Mouse (Mus musculus) lung, embryonic 14.5 days (tissue): ENCODE results near the gene Rpl3l. TPM values are rescaled to one million over a fixed set of nuclear protein-coding genes. Genes with fewer than 3 reads are reported as not detected.

Experiments used
- ATAC-seq: fragments of 200-750 bp; cut with Nextera tagmentation; 2 replicates; pipeline ENCODE4 v1.8.0; 2017; ENCODE audit warnings: mild to moderate bottlenecking, moderate TSS enrichment, moderate library complexity; ENCODE audit not compliant: insufficient read depth
- DNase-seq: peaks from one replicate; pipeline ENCODE4 v3.0.0-alpha.2; 2015
- H3K27ac ChIP-seq: fragments of 300-500 bp; sonication (generic); 2 replicates; pipeline ENCODE4 v1.5.1; 2014; ENCODE audit warnings: low read depth, mild to moderate bottlenecking, moderate library complexity
- H3K27me3 ChIP-seq: fragments of 300-500 bp; sonication (generic); 2 replicates; pipeline ENCODE4 v1.6.1; 2014; ENCODE audit warnings: low read length, control low read depth; ENCODE audit not compliant: insufficient read depth
- H3K36me3 ChIP-seq: fragments of 300-500 bp; sonication (generic); 2 replicates; pipeline ENCODE4 v1.6.1; 2014; ENCODE audit warnings: control low read depth; ENCODE audit not compliant: insufficient read depth
- H3K4me1 ChIP-seq: fragments of 300-500 bp; sonication (generic); 2 replicates; pipeline ENCODE4 v1.6.1; 2014; ENCODE audit warnings: antibody characterized with exemption, control low read depth; ENCODE audit not compliant: insufficient read depth
- H3K4me2 ChIP-seq: fragments of 300-500 bp; sonication (generic); 2 replicates; pipeline ENCODE4 v1.6.1; 2014; ENCODE audit warnings: mild to moderate bottlenecking
- H3K4me3 ChIP-seq: fragments of 300-500 bp; sonication (generic); 2 replicates; pipeline ENCODE4 v1.5.1; 2014; ENCODE audit warnings: low read depth, low read length
- H3K9ac ChIP-seq: fragments of 300-500 bp; sonication (generic); 2 replicates; pipeline ENCODE4 v1.6.1; 2014
- H3K9me3 ChIP-seq: fragments of 300-500 bp; sonication (generic); 2 replicates; pipeline ENCODE4 v1.6.1; 2016; ENCODE audit warnings: low read depth, low read length, control low read depth
- CTCF ChIP-seq: IDR thresholded peaks from 2 replicates; pipeline ENCODE4 v1.5.1; 2016; ENCODE audit warnings: antibody characterized with exemption, low read depth
- WGBS: fragments of 180-500 bp; shearing (Covaris S2); extraction: QIAGEN DNeasy Blood & Tissue Kit; methylation state at CpG from one replicate; pipeline ENCODE4 v1.1.7; 2014; 5-methylcytosine and 5-hydroxymethylcytosine counted together
- polyA plus RNA-seq: library from polyadenylated mRNA; unstranded; fragments of >200 nt; fragmentation: Nextera tagmentation; extraction: Ambion mirVana; gene quantifications from 2 replicates; pipeline ENCODE4 v1.2.1, GENCODE M21; 2014

Rpl3l gene
- polyA plus RNA-seq, 1 experiment from 2014 or later, result not detected

- H3K9me3 ChIP-seq, result no peaks in the 10 kb centered on the region
- H3K36me3 ChIP-seq, result peaks cover 23% of the 10 kb centered on the region
- ATAC-seq, result no peak
- H3K27me3 ChIP-seq, result no peaks in the 10 kb centered on the region
- 0 out of 2 replicates have a peak, but pooled peaks cover 5% of the 10 kb centered on the region for H3K4me1 ChIP-seq
- under 1% methylated on average over 15 of the region's 15 CpGs for WGBS
- no peak for TF ChIP-seq CTCF
- peak overlapping the region; percentile 71; the same call in 1 of the 2 replicates for H3K27ac ChIP-seq
- H3K9ac ChIP-seq, result peak overlapping the region; percentile 83
- peak overlapping the region; percentile 86 for H3K4me2 ChIP-seq
- H3K4me3 ChIP-seq, result peak overlapping the region; percentile 90
- DNase-seq, result peak; percentile 12
These were observed 3.8 kb upstream of the Rpl3l start for GRCm38 (mm10) chr17:24723881-24724180.

DNA sequence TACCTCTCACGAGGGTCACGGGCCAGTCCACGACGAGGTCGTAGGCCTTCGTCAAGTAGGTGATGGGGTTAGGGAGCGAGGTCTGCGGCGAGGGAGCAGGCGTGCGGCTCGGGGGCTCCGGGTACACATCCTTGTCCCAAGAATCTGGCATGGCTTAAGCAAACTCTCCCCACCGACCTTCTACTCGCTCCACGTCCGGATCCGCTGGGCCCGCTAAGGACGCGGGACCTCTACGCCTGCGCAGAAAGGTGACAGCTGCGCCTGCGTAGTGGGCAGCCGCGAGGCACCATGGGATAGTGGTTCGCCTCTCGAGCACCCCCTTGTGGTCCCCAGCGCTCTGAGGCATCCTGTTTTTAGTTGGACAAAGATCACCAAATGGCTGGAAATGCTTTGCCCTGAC is 3.4 kb upstream of the Rpl3l start, which contains the start of gene Ndufb10:
Gene Ndufb10, minus strand, starts transcription at position 295 of the 400 bp plus-strand sequence.
- peak; percentile 99 for DNase-seq
- TF ChIP-seq CTCF, result peak; percentile 98
- peak within 1 kb of the TSS; percentile 86 for H3K4me2 ChIP-seq
- 0 out of 2 replicates have a peak, but pooled peaks cover 5% of the 10 kb centered on the region for H3K4me1 ChIP-seq
- peaks cover 23% of the 10 kb centered on the region for H3K36me3 ChIP-seq
- under 1% methylated on average over 30 of the region's 30 CpGs for WGBS
- no peaks in the 10 kb centered on the region for H3K27me3 ChIP-seq
- H3K9me3 ChIP-seq, result no peaks in the 10 kb centered on the region
- peak within 1 kb of the TSS; percentile 71 for H3K27ac ChIP-seq
- H3K4me3 ChIP-seq, result peak within 1 kb of the TSS; percentile 90
- peak within 1 kb of the TSS; percentile 83 for H3K9ac ChIP-seq
- ATAC-seq, result peak; percentile 80

GRCm38 (mm10) chr17:24725637-24726390 is 1.8 kb upstream of the Rpl3l start:
- DNase-seq, result no peak
- TF ChIP-seq CTCF, result no peak
- Histone ChIP-seq H3K9me3 (no peaks in the 10 kb centered on the region), H3K4me1 (0 out of 2 replicates have a peak, but pooled peaks cover 5% of the 10 kb centered on the region), H3K4me2 (no peak overlapping the region), H3K4me3 (no peak overlapping the region), H3K27ac (no peak overlapping the region), H3K9ac (no peak overlapping the region), H3K36me3 (peaks cover 19% of the 10 kb centered on the region), H3K27me3 (no peaks in the 10 kb centered on the region)
- 71% methylated on average over 3 of the region's 3 CpGs for WGBS
- ATAC-seq, result no peak

DNA sequence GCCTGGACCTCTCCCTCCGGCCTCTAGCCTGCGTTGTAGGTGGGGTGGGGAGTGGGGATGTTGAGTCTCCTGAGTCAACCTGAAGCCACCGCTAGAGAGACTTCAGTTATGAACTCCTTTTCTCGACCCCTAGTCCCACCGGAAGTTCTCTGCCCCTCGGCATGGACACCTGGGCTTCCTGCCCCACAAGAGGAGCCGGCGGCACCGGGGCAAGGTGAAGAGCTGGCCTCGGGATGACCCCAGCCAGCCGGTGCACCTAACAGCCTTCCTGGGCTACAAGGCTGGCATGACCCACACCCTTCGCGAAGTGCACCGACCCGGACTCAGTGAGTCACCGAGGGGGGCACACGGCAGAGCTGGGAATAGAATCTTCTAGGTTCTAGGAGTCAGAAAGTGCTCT is 564 bp downstream of the Rpl3l start:
- no peak for DNase-seq
- Histone ChIP-seq H3K27me3 (no peaks in the 10 kb centered on the region), H3K27ac (no peak overlapping the region), H3K36me3 (no peaks in the 10 kb centered on the region), H3K4me2 (no peak overlapping the region), H3K9ac (no peak overlapping the region), H3K4me1 (0 out of 2 replicates have a peak, but pooled peaks cover 2% of the 10 kb centered on the region), H3K9me3 (no peaks in the 10 kb centered on the region), H3K4me3 (no peak overlapping the region)
- 58% methylated on average over 17 of the region's 17 CpGs for whole genome bisulfite sequencing
- ATAC-seq, result no peak
- TF ChIP-seq CTCF, result no peak

- Histone ChIP-seq H3K27me3 (no peaks in the 10 kb centered on the region), H3K4me1 (no peaks in the 10 kb centered on the region), H3K4me3 (no peak overlapping the region), H3K36me3 (no peaks in the 10 kb centered on the region), H3K4me2 (no peak overlapping the region), H3K27ac (no peak overlapping the region), H3K9me3 (no peaks in the 10 kb centered on the region), H3K9ac (no peak overlapping the region)
- peak; percentile 62 for DNase-seq
- 52% methylated on average over 6 of the region's 6 CpGs for WGBS
- ATAC-seq, result no peak
- TF ChIP-seq CTCF, result no peak
These were observed 1.4 kb downstream of the Rpl3l start for GRCm38 (mm10) chr17:24729067-24729466.

DNA sequence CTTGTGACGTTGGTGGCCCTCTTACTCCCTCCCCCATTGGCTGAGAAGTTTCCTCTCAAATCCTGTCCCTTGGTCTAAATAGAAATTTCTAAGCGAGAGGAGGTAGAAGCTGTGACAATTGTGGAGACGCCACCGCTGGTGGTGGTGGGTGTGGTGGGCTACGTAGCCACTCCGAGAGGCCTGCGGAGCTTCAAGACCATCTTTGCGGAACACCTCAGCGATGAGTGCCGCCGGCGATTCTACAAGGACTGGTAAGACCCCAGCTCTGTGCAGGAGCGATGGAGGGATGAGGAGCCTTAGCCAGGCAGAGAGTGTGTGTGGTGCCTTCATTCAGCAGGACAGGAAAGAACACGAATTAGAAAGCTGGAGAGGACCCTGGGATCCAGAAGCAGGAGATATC is 3.2 kb downstream of the Rpl3l start:
- Histone ChIP-seq H3K27ac (no peak overlapping the region), H3K27me3 (no peaks in the 10 kb centered on the region), H3K9ac (no peak overlapping the region), H3K9me3 (no peaks in the 10 kb centered on the region), H3K4me3 (no peak overlapping the region), H3K4me1 (peaks cover under 1% of the 10 kb centered on the region), H3K4me2 (no peak overlapping the region), H3K36me3 (no peaks in the 10 kb centered on the region)
- WGBS, result 77% methylated on average over 14 of the region's 14 CpGs
- DNase-seq (no peak), ATAC-seq (no peak)
- no peak for TF ChIP-seq CTCF

DNA sequence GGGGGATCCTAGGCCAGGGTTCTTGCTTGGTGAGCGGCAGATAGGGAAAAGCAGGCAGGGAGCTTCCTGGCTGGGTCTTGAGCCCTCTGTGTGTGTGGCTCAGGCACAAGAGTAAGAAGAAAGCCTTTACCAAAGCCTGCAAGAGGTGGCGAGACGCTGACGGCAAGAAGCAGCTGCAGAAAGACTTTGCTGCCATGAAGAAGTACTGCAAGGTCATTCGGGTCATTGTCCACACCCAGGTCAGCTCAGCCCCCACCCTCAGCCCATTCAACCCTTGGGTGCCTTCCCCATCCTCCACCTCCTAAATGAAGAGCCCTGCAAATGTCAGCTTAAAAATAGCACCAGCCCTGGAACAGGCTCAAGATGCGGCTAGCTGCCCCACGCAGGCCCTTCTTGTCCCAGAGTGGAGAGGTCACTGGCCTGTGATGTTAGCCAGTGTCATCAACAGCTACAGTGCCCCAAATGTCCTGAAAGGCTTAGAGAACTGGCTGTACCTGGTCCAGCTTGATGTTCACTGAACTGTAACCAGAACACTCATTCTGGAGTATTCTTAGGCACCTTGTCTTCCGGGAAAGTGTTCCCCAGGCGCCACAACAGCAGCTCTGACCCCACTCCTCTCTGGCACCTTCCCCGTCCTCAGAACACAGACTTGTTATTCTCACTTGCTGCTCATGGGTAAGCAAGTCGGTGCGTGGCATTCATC is 4.8 kb downstream of the Rpl3l start:
- no peak overlapping the region for H3K4me3 ChIP-seq
- WGBS, result 78% methylated on average over 12 of the region's 12 CpGs
- TF ChIP-seq CTCF, result no peak
- H3K4me1 ChIP-seq, result peaks cover 10% of the 10 kb centered on the region
- H3K36me3 ChIP-seq, result no peaks in the 10 kb centered on the region
- H3K27me3 ChIP-seq, result no peaks in the 10 kb centered on the region
- no peaks in the 10 kb centered on the region for H3K9me3 ChIP-seq
- H3K27ac ChIP-seq, result no peak overlapping the region
- ATAC-seq (no peak), DNase-seq (no peak)
- H3K4me2 ChIP-seq, result no peak overlapping the region
- H3K9ac ChIP-seq, result no peak overlapping the region
